Mouse (Mus musculus) right cerebral cortex, postnatal 4 days (tissue): ENCODE data around the gene Spic.

ENCODE experiments used
- DNase-seq: peaks from one replicate; pipeline ENCODE4 v3.0.0-alpha.2; 2022

Spic gene

GRCm38 (mm10) chr10:88631330-88631953 is 53.4 kb downstream of the Spic start:
- DNase-seq, result no peak

- DNase-seq, result no peak
Observed at GRCm38 (mm10) chr10:88630663-88631329, 54.0 kb downstream of the Spic start.

- DNase-seq, result no peak
Observed at GRCm38 (mm10) chr10:88627052-88627451, 57.8 kb downstream of the Spic start.

- no peak for DNase-seq
Observed at GRCm38 (mm10) chr10:88626176-88626575, 58.6 kb downstream of the Spic start.
